Mouse (Mus musculus): ENCODE data around the gene Slc22a8. TPM values are rescaled to one million over a fixed set of nuclear protein-coding genes. Genes with fewer than 3 reads are reported as not detected.

The Slc22a8 gene
- polyA plus RNA-seq, 1 experiment from 2014 or later: 4.8 TPM

GRCm38 (mm10) chr19:8578293-8578969 is 12.6 kb upstream of the Slc22a8 start:
- ATAC-seq (ENCODE audit: low FRiP score): peak; percentile 83
- no peaks in the 10 kb centered on the region for H3K9me3 ChIP-seq
- no peak overlapping the region; the same call in 1 of the 2 replicates for H3K27ac ChIP-seq
- H3K36me3 ChIP-seq: no peaks in the 10 kb centered on the region
- WGBS: 12% methylated on average over 24 of the region's 24 CpGs
- H3K4me2 ChIP-seq: peak overlapping the region; percentile 61
- no peaks in the 10 kb centered on the region for H3K27me3 ChIP-seq
- H3K4me1 ChIP-seq (replicated peaks): peaks cover 8% of the 10 kb centered on the region
- H3K9ac ChIP-seq: peak overlapping the region; percentile 64
- peak overlapping the region; percentile 34 for H3K4me3 ChIP-seq

- peak overlapping the region; percentile 61 for H3K4me2 ChIP-seq
- H3K4me1 ChIP-seq (replicated peaks): peaks cover 8% of the 10 kb centered on the region
- H3K36me3 ChIP-seq: no peaks in the 10 kb centered on the region
- H3K9ac ChIP-seq: peak overlapping the region; percentile 64
- no peak for ATAC-seq (ENCODE audit: low FRiP score)
- 68% methylated on average over 2 of the region's 2 CpGs for WGBS
- no peak overlapping the region for H3K27ac ChIP-seq
- peak overlapping the region; percentile 34; the same call in 1 of the 2 replicates for H3K4me3 ChIP-seq
- no peaks in the 10 kb centered on the region for H3K27me3 ChIP-seq
- no peaks in the 10 kb centered on the region for H3K9me3 ChIP-seq
Measured at GRCm38 (mm10) chr19:8578970-8579342, 12.1 kb upstream of the Slc22a8 start.

- Histone ChIP-seq H3K4me1 (replicated peaks) (no peaks in the 10 kb centered on the region), H3K27me3 (no peaks in the 10 kb centered on the region), H3K9ac (no peak overlapping the region), H3K9me3 (no peaks in the 10 kb centered on the region), H3K4me3 (no peak overlapping the region), H3K27ac (no peak overlapping the region), H3K4me2 (no peak overlapping the region), H3K36me3 (no peaks in the 10 kb centered on the region)
- WGBS: 93% methylated on average over 3 of the region's 3 CpGs
- no peak for ATAC-seq (ENCODE audit: low FRiP score)
Measured at GRCm38 (mm10) chr19:8585298-8585697, 5.8 kb upstream of the Slc22a8 start.

- Histone ChIP-seq H3K27me3 (no peaks in the 10 kb centered on the region), H3K4me3 (no peak overlapping the region), H3K4me1 (replicated peaks) (no peaks in the 10 kb centered on the region; the same call in 1 of the 2 replicates), H3K9me3 (no peaks in the 10 kb centered on the region), H3K36me3 (no peaks in the 10 kb centered on the region), H3K4me2 (no peak overlapping the region), H3K27ac (no peak overlapping the region), H3K9ac (no peak overlapping the region)
- ATAC-seq (ENCODE audit: low FRiP score): no peak
- 87% methylated on average over 2 of the region's 2 CpGs for WGBS
Measured at GRCm38 (mm10) chr19:8585899-8586298, 5.2 kb upstream of the Slc22a8 start.

GRCm38 (mm10) chr19:8586350-8586749 is 4.7 kb upstream of the Slc22a8 start:
- H3K36me3 ChIP-seq: no peaks in the 10 kb centered on the region
- no peaks in the 10 kb centered on the region for H3K27me3 ChIP-seq
- no peaks in the 10 kb centered on the region; the same call in 1 of the 2 replicates for H3K4me1 ChIP-seq (replicated peaks)
- ATAC-seq (ENCODE audit: low FRiP score): no peak
- no peak overlapping the region for H3K4me2 ChIP-seq
- WGBS: 58% methylated on average over 3 of the region's 3 CpGs
- no peaks in the 10 kb centered on the region for H3K9me3 ChIP-seq
- H3K4me3 ChIP-seq: no peak overlapping the region
- no peak overlapping the region for H3K27ac ChIP-seq
- no peak overlapping the region for H3K9ac ChIP-seq

- Histone ChIP-seq H3K9me3 (no peaks in the 10 kb centered on the region), H3K9ac (no peak overlapping the region), H3K4me2 (no peak overlapping the region), H3K36me3 (no peaks in the 10 kb centered on the region), H3K27ac (no peak overlapping the region), H3K4me1 (replicated peaks) (no peaks in the 10 kb centered on the region; the same call in 1 of the 2 replicates), H3K4me3 (no peak overlapping the region), H3K27me3 (no peaks in the 10 kb centered on the region)
- 67% methylated on average over 1 of the region's 1 CpGs for WGBS
- no peak for ATAC-seq (ENCODE audit: low FRiP score)
Measured at GRCm38 (mm10) chr19:8587315-8587714, 3.7 kb upstream of the Slc22a8 start.

GRCm38 (mm10) chr19:8592155-8592554 is 1.1 kb downstream of the Slc22a8 start:
- no peaks in the 10 kb centered on the region for H3K27me3 ChIP-seq
- H3K4me3 ChIP-seq: no peak overlapping the region
- H3K4me1 ChIP-seq (replicated peaks): peaks cover 6% of the 10 kb centered on the region; the same call in 1 of the 2 replicates
- H3K4me2 ChIP-seq: no peak overlapping the region
- no peak for ATAC-seq (ENCODE audit: low FRiP score)
- WGBS: 75% methylated on average over 2 of the region's 2 CpGs
- no peak overlapping the region for H3K9ac ChIP-seq
- no peaks in the 10 kb centered on the region for H3K36me3 ChIP-seq
- no peak overlapping the region for H3K27ac ChIP-seq
- no peaks in the 10 kb centered on the region for H3K9me3 ChIP-seq

- WGBS: 76% methylated on average over 6 of the region's 6 CpGs
- Histone ChIP-seq H3K36me3 (no peaks in the 10 kb centered on the region), H3K4me2 (no peak overlapping the region), H3K9ac (no peak overlapping the region), H3K27me3 (no peaks in the 10 kb centered on the region), H3K27ac (no peak overlapping the region), H3K4me1 (replicated peaks) (peaks cover 8% of the 10 kb centered on the region; the same call in 1 of the 2 replicates), H3K9me3 (no peaks in the 10 kb centered on the region), H3K4me3 (no peak overlapping the region)
- ATAC-seq (ENCODE audit: low FRiP score): no peak
Measured at GRCm38 (mm10) chr19:8592873-8593408, 1.9 kb downstream of the Slc22a8 start.

- 86% methylated on average over 11 of the region's 11 CpGs for WGBS
- no peak overlapping the region for H3K4me3 ChIP-seq
Measured at GRCm38 (mm10) chr19:8593833-8594232, 2.8 kb downstream of the Slc22a8 start.

GRCm38 (mm10) chr19:8594518-8594917 is 3.5 kb downstream of the Slc22a8 start:
- WGBS: 3% methylated on average over 1 of the region's 1 CpGs

More at GRCm38 (mm10) chr19:8593833-8594232, 2.8 kb downstream of the Slc22a8 start:
- no peaks in the 10 kb centered on the region for H3K36me3 ChIP-seq
- no peaks in the 10 kb centered on the region for H3K9me3 ChIP-seq
- H3K4me2 ChIP-seq: no peak overlapping the region
- no peak overlapping the region for H3K9ac ChIP-seq
- ATAC-seq (ENCODE audit: low FRiP score): no peak
- no peak overlapping the region for H3K27ac ChIP-seq
- H3K27me3 ChIP-seq: no peaks in the 10 kb centered on the region
- peaks cover 8% of the 10 kb centered on the region; the same call in 1 of the 2 replicates for H3K4me1 ChIP-seq (replicated peaks)

GRCm38 (mm10) chr19:8597269-8597668 is 6.2 kb downstream of the Slc22a8 start:
- Histone ChIP-seq H3K4me2 (no peak overlapping the region), H3K27me3 (no peaks in the 10 kb centered on the region), H3K4me1 (replicated peaks) (peaks cover 8% of the 10 kb centered on the region; the same call in 1 of the 2 replicates), H3K36me3 (no peaks in the 10 kb centered on the region), H3K9ac (no peak overlapping the region), H3K27ac (no peak overlapping the region), H3K4me3 (no peak overlapping the region), H3K9me3 (no peaks in the 10 kb centered on the region)
- ATAC-seq (ENCODE audit: low FRiP score): no peak
- 56% methylated on average over 4 of the region's 4 CpGs for WGBS

More at GRCm38 (mm10) chr19:8594518-8594917, 3.5 kb downstream of the Slc22a8 start:
- Histone ChIP-seq H3K27me3 (no peaks in the 10 kb centered on the region), H3K4me1 (replicated peaks) (peaks cover 8% of the 10 kb centered on the region; the same call in 1 of the 2 replicates), H3K27ac (no peak overlapping the region), H3K4me2 (no peak overlapping the region), H3K9me3 (no peaks in the 10 kb centered on the region), H3K4me3 (no peak overlapping the region), H3K36me3 (no peaks in the 10 kb centered on the region), H3K9ac (no peak overlapping the region)
- ATAC-seq (ENCODE audit: low FRiP score): no peak

GRCm38 (mm10) chr19:8599229-8599628 is 8.2 kb downstream of the Slc22a8 start:
- Histone ChIP-seq H3K36me3 (no peaks in the 10 kb centered on the region), H3K27ac (no peak overlapping the region), H3K4me3 (no peak overlapping the region), H3K9ac (no peak overlapping the region), H3K4me1 (replicated peaks) (peaks cover 8% of the 10 kb centered on the region; the same call in 1 of the 2 replicates), H3K27me3 (no peaks in the 10 kb centered on the region), H3K4me2 (no peak overlapping the region), H3K9me3 (no peaks in the 10 kb centered on the region)
- ATAC-seq (ENCODE audit: low FRiP score): no peak
- WGBS: 76% methylated on average over 2 of the region's 2 CpGs

GRCm38 (mm10) chr19:8601922-8602321 is 10.9 kb downstream of the Slc22a8 start:
- Histone ChIP-seq H3K4me2 (no peak overlapping the region), H3K27me3 (no peaks in the 10 kb centered on the region), H3K36me3 (no peaks in the 10 kb centered on the region), H3K4me1 (replicated peaks) (0 out of 2 replicates have a peak, but pooled peaks cover 3% of the 10 kb centered on the region), H3K9me3 (no peaks in the 10 kb centered on the region), H3K4me3 (no peak overlapping the region), H3K27ac (no peak overlapping the region), H3K9ac (no peak overlapping the region)
- no peak for ATAC-seq (ENCODE audit: low FRiP score)
